Mouse (Mus musculus): ENCODE measurements around the gene 4921524J17Rik. TPM values are rescaled to one million over a fixed set of nuclear protein-coding genes. Genes with fewer than 3 reads are reported as not detected.

4921524J17Rik gene
- total RNA-seq, 1 experiment from 2014 or later, result 28.9 TPM

Other genes starting within 250 kb of the 4921524J17Rik start
- not detected in 2 replicates for gene Olfr371, start 206.8 kb downstream of the 4921524J17Rik start, total RNA-seq (2017)
- 20.3 and 21.1 TPM in 2 replicates for gene Orc6, start 133.2 kb downstream of the 4921524J17Rik start, total RNA-seq (2017)
- gene Vps35, start 133.0 kb downstream of the 4921524J17Rik start, total RNA-seq (2017), result 79.3 and 86.3 TPM in 2 replicates
- 0.25 and 0.47 TPM in 2 replicates for gene Mylk3, start 46.5 kb downstream of the 4921524J17Rik start, total RNA-seq (2017)
- gene Gpt2, start 59.7 kb upstream of the 4921524J17Rik start, total RNA-seq (2017), result 1.2 and 5.6 TPM in 2 replicates
- gene Dnaja2, start 122.5 kb upstream of the 4921524J17Rik start, total RNA-seq (2017), result 104 and 118 TPM in 2 replicates